Mouse (Mus musculus): ENCODE results near the gene Gadd45gip1. TPM values are rescaled to one million over a fixed set of nuclear protein-coding genes. Genes with fewer than 3 reads are reported as not detected.

The Gadd45gip1 gene
- total RNA-seq, 2 experiments from 2014 or later, result 39.2 to 40.0 TPM

GRCm38 (mm10) chr8:84847684-84848435 is 16.5 kb downstream of the Gadd45gip1 start:
- DNase-seq, result peak; percentile 18

GRCm38 (mm10) chr8:84856434-84856833 is 25.1 kb downstream of the Gadd45gip1 start:
- DNase-seq, result no peak

GRCm38 (mm10) chr8:84856864-84857441 is 25.6 kb downstream of the Gadd45gip1 start, which contains the start of gene Farsa:
TSS of gene Farsa (plus strand) at chr8:84856989.
- peak; percentile 94 for DNase-seq

- peak; percentile 91 for DNase-seq
Observed at GRCm38 (mm10) chr8:84871376-84872308, 40.3 kb downstream of the Gadd45gip1 start, which contains the start of gene Syce2. TSS of gene Syce2 (plus strand) at chr8:84872111.

GRCm38 (mm10) chr8:84872309-84872965 is 41.1 kb downstream of the Gadd45gip1 start:
- peak; percentile 56 for DNase-seq

- no peak for DNase-seq
Observed at GRCm38 (mm10) chr8:84873016-84873415, 41.7 kb downstream of the Gadd45gip1 start.

- no peak for DNase-seq
Observed at GRCm38 (mm10) chr8:84874339-84874738, 43.0 kb downstream of the Gadd45gip1 start.

- DNase-seq, result no peak
Observed at GRCm38 (mm10) chr8:84877297-84878035, 46.1 kb downstream of the Gadd45gip1 start.

- no peak for DNase-seq
Observed at GRCm38 (mm10) chr8:84878915-84879314, 47.6 kb downstream of the Gadd45gip1 start.

GRCm38 (mm10) chr8:84884728-84885127 is 53.4 kb downstream of the Gadd45gip1 start:
- no peak for DNase-seq

Small RNA genes within 50 kb of the gene (microRNA-seq; reads per million reads assigned to microRNA genes)
- 3.2 reads per million for gene Mir7069

Other genes with a start within 250 kb of the Gadd45gip1 start
- 10 to 100 TPM; 33.3 to 63.4 TPM for gene Ier2, start 168.7 kb upstream of the Gadd45gip1 start, total RNA-seq (2021)
- 10 to 100 TPM; 63.4 to 82.8 TPM for gene Trmt1, start 145.2 kb upstream of the Gadd45gip1 start, total RNA-seq (2021)
- 10 to 100 TPM; 59.1 to 62.9 TPM for gene Nacc1, start 143.7 kb upstream of the Gadd45gip1 start, total RNA-seq (2021)
- gene Lyl1, start 130.1 kb upstream of the Gadd45gip1 start, total RNA-seq (2021), result 1 to 10 TPM; 7.8 to 8.5 TPM
- gene G430095P16Rik, start 108.5 kb upstream of the Gadd45gip1 start, total RNA-seq (2021), result under 1 TPM; 0.51 to 0.88 TPM
- gene Nfix, start 31.2 kb upstream of the Gadd45gip1 start, total RNA-seq (2021), result 100 to 1,000 TPM; 145 to 200 TPM
- 1 to 10 TPM; 5.0 to 6.9 TPM for gene Dand5, start 8.7 kb upstream of the Gadd45gip1 start, total RNA-seq (2021)
- gene Rad23a, start 9.1 kb downstream of the Gadd45gip1 start, total RNA-seq (2021), result 100 to 1,000 TPM in 1 of 2 experiments, 10 to 100 TPM in 1; 89.4 to 108 TPM
- gene Calr, start 15.4 kb downstream of the Gadd45gip1 start, total RNA-seq (2021), result 100 to 1,000 TPM; 404 to 492 TPM
- gene Farsa, start 25.5 kb downstream of the Gadd45gip1 start, total RNA-seq (2021), result 10 to 100 TPM; 52.0 to 52.4 TPM
- gene Syce2, start 40.6 kb downstream of the Gadd45gip1 start, total RNA-seq (2021), result 10 to 100 TPM; 16.1 to 21.1 TPM
- gene Gcdh, start 62.4 kb downstream of the Gadd45gip1 start, total RNA-seq (2021), result 10 to 100 TPM; 77.9 to 96.9 TPM
- gene Klf1, start 70.4 kb downstream of the Gadd45gip1 start, total RNA-seq (2021), result 1 to 10 TPM; 2.6 to 4.3 TPM
- gene Dnase2a, start 77.0 kb downstream of the Gadd45gip1 start, total RNA-seq (2021), result 10 to 100 TPM; 11.8 to 12.8 TPM
- gene Mast1, start 105.8 kb downstream of the Gadd45gip1 start, total RNA-seq (2021), result 1 to 10 TPM; 2.3 to 4.2 TPM
- gene Rtbdn, start 115.5 kb downstream of the Gadd45gip1 start, total RNA-seq (2021), result under 1 TPM in 1 of 2 experiments, not detected in 1; 0.21 TPM
- 1 to 10 TPM in 1 of 2 experiments, not detected in 1; 1.1 TPM for gene Gm49661, start 137.9 kb downstream of the Gadd45gip1 start, total RNA-seq (2021)
- gene Prdx2, start 138.1 kb downstream of the Gadd45gip1 start, total RNA-seq (2021), result 100 to 1,000 TPM; 477 to 503 TPM
- gene Rnaseh2a, start 138.2 kb downstream of the Gadd45gip1 start, total RNA-seq (2021), result 10 to 100 TPM; 88.6 to 91.7 TPM
- 100 to 1,000 TPM in 1 of 2 experiments, 10 to 100 TPM in 1; 28.7 to 134 TPM for gene Junb, start 147.2 kb downstream of the Gadd45gip1 start, total RNA-seq (2021)
- gene Hook2, start 159.1 kb downstream of the Gadd45gip1 start, total RNA-seq (2021), result 1 to 10 TPM; 6.5 to 6.6 TPM
- gene Best2, start 183.0 kb downstream of the Gadd45gip1 start, total RNA-seq (2021), result not detected
- gene Asna1, start 193.8 kb downstream of the Gadd45gip1 start, total RNA-seq (2021), result 10 to 100 TPM; 86.5 to 92.4 TPM
- gene Trir, start 195.3 kb downstream of the Gadd45gip1 start, total RNA-seq (2021), result 100 to 1,000 TPM; 143 to 155 TPM
- gene Tnpo2, start 205.4 kb downstream of the Gadd45gip1 start, total RNA-seq (2021), result 10 to 100 TPM; 56.6 to 59.7 TPM
- 10 to 100 TPM; 22.4 to 24.9 TPM for gene Fbxw9, start 228.5 kb downstream of the Gadd45gip1 start, total RNA-seq (2021)
- gene Gm5741, start 236.5 kb downstream of the Gadd45gip1 start, total RNA-seq (2021), result 1 to 10 TPM in 1 of 2 experiments, not detected in 1; 1.2 TPM
- gene Dhps, start 240.2 kb downstream of the Gadd45gip1 start, total RNA-seq (2021), result 10 to 100 TPM; 35.7 to 36.5 TPM
- 10 to 100 TPM; 58.2 to 70.5 TPM for gene Wdr83os, start 249.2 kb downstream of the Gadd45gip1 start, total RNA-seq (2021)
- 10 to 100 TPM; 25.7 to 29.8 TPM for gene Wdr83, start 249.8 kb downstream of the Gadd45gip1 start, total RNA-seq (2021)